Mouse (Mus musculus): Measurements from ENCODE around the gene Thap8. TPM values are rescaled to one million over a fixed set of nuclear protein-coding genes. Genes with fewer than 3 reads are reported as not detected.
A peak's percentile ranks its signal among the peaks of the same experiment; 100 is the strongest.

Thap8 gene
- polyA plus RNA-seq, 1 experiment from 2014 or later = 0.93 TPM

DNA sequence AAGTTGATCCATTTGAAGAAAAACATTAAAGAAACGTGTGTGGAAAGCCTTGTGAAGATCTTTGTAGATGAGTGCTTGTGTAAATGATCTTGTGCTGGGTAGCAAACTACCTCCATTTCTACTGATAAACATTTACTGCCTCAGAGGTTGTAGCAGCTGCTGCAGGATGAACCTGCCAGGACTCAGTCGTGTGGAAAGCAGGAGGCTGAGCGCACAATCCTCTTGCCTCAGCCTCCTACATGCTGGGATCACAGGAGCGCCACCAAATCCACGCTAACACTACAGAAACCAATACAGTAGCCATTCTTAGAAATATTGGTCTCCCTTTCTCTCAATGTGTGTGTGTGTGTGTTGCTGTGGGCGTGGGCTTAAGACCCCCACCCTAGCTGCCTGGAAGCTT is 8.2 kb downstream of the Thap8 start:
- Histone ChIP-seq H3K36me3 (no peaks in the 10 kb centered on the region), H3K4me2 (no peak overlapping the region), H3K9ac (replicated peaks) (no peak overlapping the region), H3K27ac (replicated peaks) (no peak overlapping the region), H3K9me3 (replicated peaks) (no peaks in the 10 kb centered on the region), H3K27me3 (replicated peaks) (no peaks in the 10 kb centered on the region), H3K4me1 (peaks cover 22% of the 10 kb centered on the region), H3K4me3 (replicated peaks) (no peak overlapping the region)
- ATAC-seq (ENCODE audit: low FRiP score) = no peak
- 68% methylated on average over 6 of the region's 6 CpGs for WGBS

- Histone ChIP-seq H3K4me2 (no peak overlapping the region), H3K4me1 (peaks cover 31% of the 10 kb centered on the region), H3K9ac (replicated peaks) (no peak overlapping the region), H3K9me3 (replicated peaks) (no peaks in the 10 kb centered on the region), H3K27ac (replicated peaks) (no peak overlapping the region; the same call in 1 of the 2 replicates), H3K4me3 (replicated peaks) (no peak overlapping the region), H3K36me3 (peaks cover 9% of the 10 kb centered on the region), H3K27me3 (replicated peaks) (no peaks in the 10 kb centered on the region)
- ATAC-seq (ENCODE audit: low FRiP score) = no peak
- WGBS = 67% methylated on average over 7 of the region's 7 CpGs
These were observed 9.3 kb downstream of the Thap8 start for GRCm38 (mm10) chr7:30289071-30289713.

- Histone ChIP-seq H3K36me3 (peaks cover 15% of the 10 kb centered on the region), H3K27me3 (replicated peaks) (no peaks in the 10 kb centered on the region), H3K27ac (replicated peaks) (no peak overlapping the region; the same call in 1 of the 2 replicates), H3K4me3 (replicated peaks) (no peak overlapping the region), H3K9ac (replicated peaks) (no peak overlapping the region), H3K4me1 (peaks cover 38% of the 10 kb centered on the region), H3K9me3 (replicated peaks) (no peaks in the 10 kb centered on the region), H3K4me2 (no peak overlapping the region)
- ATAC-seq (ENCODE audit: low FRiP score) = no peak
- 60% methylated on average over 10 of the region's 10 CpGs for WGBS
These were observed 10.0 kb downstream of the Thap8 start for GRCm38 (mm10) chr7:30289714-30290399.

GRCm38 (mm10) chr7:30291215-30292131 is 11.6 kb downstream of the Thap8 start, which contains the start of gene Clip3:
Gene Clip3, plus strand, starts transcription at chr7:30291728.
- Histone ChIP-seq H3K27ac (replicated peaks) (peak within 1 kb of the TSS; percentile 80), H3K4me1 (peaks cover 41% of the 10 kb centered on the region), H3K27me3 (replicated peaks) (no peaks in the 10 kb centered on the region), H3K4me3 (replicated peaks) (peak within 1 kb of the TSS; percentile 65), H3K36me3 (peaks cover 30% of the 10 kb centered on the region), H3K4me2 (peak within 1 kb of the TSS; percentile 93), H3K9me3 (replicated peaks) (no peaks in the 10 kb centered on the region), H3K9ac (replicated peaks) (peak within 1 kb of the TSS; percentile 96)
- peak; percentile 87 for ATAC-seq (ENCODE audit: low FRiP score)
- 8% methylated on average over 32 of the region's 35 CpGs for WGBS

DNA sequence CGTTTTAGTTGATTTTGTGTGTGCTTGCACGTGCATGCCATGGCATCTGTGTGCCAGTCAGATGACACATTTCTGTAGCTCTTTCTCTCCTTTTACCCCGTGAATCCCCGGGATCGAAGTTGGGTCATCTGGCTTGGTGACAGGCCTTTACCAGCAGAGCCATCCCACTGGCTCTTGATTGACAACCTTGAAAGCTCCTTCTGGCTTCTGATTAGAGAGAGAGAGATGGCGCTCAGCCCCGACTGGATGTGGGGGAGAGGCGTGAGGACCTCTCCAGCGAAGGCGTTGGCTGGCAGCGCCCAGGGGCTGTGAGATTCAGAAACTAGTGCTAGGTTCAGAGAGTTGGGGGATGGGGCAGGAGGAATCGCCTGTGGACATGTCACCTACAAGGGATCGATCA is 13.9 kb downstream of the Thap8 start:
- Histone ChIP-seq H3K4me1 (peaks cover 41% of the 10 kb centered on the region), H3K27ac (replicated peaks) (no peak overlapping the region), H3K9ac (replicated peaks) (0 out of 2 replicates have a peak overlapping the region, but pooled peaks have one; percentile 10), H3K9me3 (replicated peaks) (no peaks in the 10 kb centered on the region), H3K4me3 (replicated peaks) (no peak overlapping the region), H3K36me3 (peaks cover 53% of the 10 kb centered on the region), H3K4me2 (no peak overlapping the region; the same call in 1 of the 2 replicates), H3K27me3 (replicated peaks) (no peaks in the 10 kb centered on the region)
- 84% methylated on average over 13 of the region's 13 CpGs for WGBS
- no peak for ATAC-seq (ENCODE audit: low FRiP score)

- H3K9me3 ChIP-seq (replicated peaks) = no peaks in the 10 kb centered on the region
- peaks cover 58% of the 10 kb centered on the region for H3K36me3 ChIP-seq
- H3K4me1 ChIP-seq = peaks cover 40% of the 10 kb centered on the region
- H3K4me3 ChIP-seq (replicated peaks) = no peak overlapping the region
- H3K4me2 ChIP-seq = no peak overlapping the region; the same call in 1 of the 2 replicates
- H3K9ac ChIP-seq (replicated peaks) = 0 out of 2 replicates have a peak overlapping the region, but pooled peaks have one; percentile 5
- WGBS = 91% methylated on average over 5 of the region's 5 CpGs
- no peak overlapping the region for H3K27ac ChIP-seq (replicated peaks)
- no peaks in the 10 kb centered on the region for H3K27me3 ChIP-seq (replicated peaks)
- ATAC-seq (ENCODE audit: low FRiP score) = no peak
These were observed 14.4 kb downstream of the Thap8 start for GRCm38 (mm10) chr7:30294296-30294695.

- Histone ChIP-seq H3K27me3 (replicated peaks) (no peaks in the 10 kb centered on the region), H3K4me2 (no peak overlapping the region), H3K9ac (replicated peaks) (no peak overlapping the region), H3K4me1 (peaks cover 37% of the 10 kb centered on the region), H3K36me3 (peaks cover 65% of the 10 kb centered on the region), H3K9me3 (replicated peaks) (no peaks in the 10 kb centered on the region), H3K4me3 (replicated peaks) (no peak overlapping the region), H3K27ac (replicated peaks) (no peak overlapping the region)
- WGBS = 72% methylated on average over 10 of the region's 10 CpGs
- ATAC-seq (ENCODE audit: low FRiP score) = no peak
These were observed 15.2 kb downstream of the Thap8 start for GRCm38 (mm10) chr7:30295103-30295502.

DNA sequence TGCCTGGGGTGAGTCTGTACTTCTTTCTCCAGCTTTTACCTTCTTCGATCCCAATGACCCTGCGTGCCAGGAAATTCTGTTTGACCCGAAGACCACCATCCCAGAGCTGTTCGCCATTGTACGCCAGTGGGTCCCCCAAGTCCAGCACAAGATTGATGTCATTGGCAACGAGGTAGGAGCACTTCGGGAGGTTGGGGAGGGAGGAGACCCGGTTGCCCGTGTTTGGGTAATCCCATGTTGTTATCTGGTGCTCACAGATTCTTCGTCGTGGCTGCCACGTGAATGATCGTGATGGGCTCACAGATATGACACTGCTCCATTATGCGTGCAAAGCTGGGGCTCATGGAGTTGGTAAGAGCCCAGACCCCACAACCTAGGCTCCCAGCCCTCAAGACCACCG is 16.9 kb downstream of the Thap8 start:
- no peaks in the 10 kb centered on the region for H3K27me3 ChIP-seq (replicated peaks)
- H3K4me2 ChIP-seq = no peak overlapping the region
- no peaks in the 10 kb centered on the region for H3K9me3 ChIP-seq (replicated peaks)
- H3K4me1 ChIP-seq = peaks cover 29% of the 10 kb centered on the region
- H3K27ac ChIP-seq (replicated peaks) = no peak overlapping the region
- ATAC-seq (ENCODE audit: low FRiP score) = no peak
- no peak overlapping the region for H3K4me3 ChIP-seq (replicated peaks)
- WGBS = 96% methylated on average over 15 of the region's 15 CpGs
- H3K9ac ChIP-seq (replicated peaks) = no peak overlapping the region
- H3K36me3 ChIP-seq = peaks cover 79% of the 10 kb centered on the region

DNA sequence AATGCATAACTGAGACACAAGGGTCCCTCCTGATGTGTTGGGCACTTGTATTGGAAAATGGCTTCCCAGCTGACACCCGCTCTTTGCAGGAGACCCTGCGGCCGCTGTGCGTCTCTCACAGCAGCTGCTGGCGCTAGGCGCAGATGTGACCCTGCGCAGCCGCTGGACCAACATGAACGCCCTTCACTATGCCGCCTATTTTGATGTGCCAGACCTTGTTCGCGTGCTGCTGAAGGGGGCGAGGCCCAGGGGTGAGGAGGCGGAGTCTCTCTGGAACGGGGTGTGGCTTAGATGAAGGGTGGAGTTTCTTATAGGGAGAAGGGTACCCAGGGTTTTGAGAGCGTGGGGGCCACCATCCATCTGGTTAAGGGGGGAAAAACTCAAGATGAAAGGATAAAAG is 17.4 kb downstream of the Thap8 start:
- no peak overlapping the region for H3K27ac ChIP-seq (replicated peaks)
- no peak overlapping the region for H3K9ac ChIP-seq (replicated peaks)
- H3K4me3 ChIP-seq (replicated peaks) = no peak overlapping the region
- no peak for ATAC-seq (ENCODE audit: low FRiP score)
- WGBS = 84% methylated on average over 16 of the region's 16 CpGs
- H3K36me3 ChIP-seq = peaks cover 83% of the 10 kb centered on the region
- H3K9me3 ChIP-seq (replicated peaks) = no peaks in the 10 kb centered on the region
- peaks cover 27% of the 10 kb centered on the region for H3K4me1 ChIP-seq
- H3K4me2 ChIP-seq = no peak overlapping the region
- H3K27me3 ChIP-seq (replicated peaks) = no peaks in the 10 kb centered on the region

DNA sequence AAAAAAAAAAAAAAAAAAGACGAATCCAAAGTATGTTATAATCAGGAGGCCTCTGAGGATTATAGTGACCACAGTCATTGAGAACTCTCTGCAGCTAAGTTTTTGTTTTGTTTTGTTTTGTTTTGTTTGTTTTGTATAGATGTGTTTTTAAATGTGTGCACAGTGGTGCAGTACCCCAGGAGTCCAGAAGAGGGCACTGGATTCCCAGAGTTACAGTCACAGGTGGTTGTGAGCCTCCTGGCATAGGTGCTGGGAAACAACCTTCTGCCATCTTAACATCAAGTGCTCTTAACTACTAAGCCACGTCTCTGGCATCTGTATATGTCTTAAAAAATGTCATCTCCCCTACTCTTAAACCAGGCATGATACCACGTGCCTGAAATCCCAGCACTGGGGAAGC is 21.0 kb downstream of the Thap8 start:
- 57% methylated on average over 3 of the region's 3 CpGs for WGBS
- ATAC-seq (ENCODE audit: low FRiP score) = no peak
- peaks cover 85% of the 10 kb centered on the region for H3K36me3 ChIP-seq
- H3K9ac ChIP-seq (replicated peaks) = no peak overlapping the region
- no peaks in the 10 kb centered on the region for H3K9me3 ChIP-seq (replicated peaks)
- H3K27ac ChIP-seq (replicated peaks) = no peak overlapping the region
- H3K4me3 ChIP-seq (replicated peaks) = no peak overlapping the region
- no peaks in the 10 kb centered on the region for H3K27me3 ChIP-seq (replicated peaks)
- no peaks in the 10 kb centered on the region for H3K4me1 ChIP-seq
- H3K4me2 ChIP-seq = no peak overlapping the region

DNA sequence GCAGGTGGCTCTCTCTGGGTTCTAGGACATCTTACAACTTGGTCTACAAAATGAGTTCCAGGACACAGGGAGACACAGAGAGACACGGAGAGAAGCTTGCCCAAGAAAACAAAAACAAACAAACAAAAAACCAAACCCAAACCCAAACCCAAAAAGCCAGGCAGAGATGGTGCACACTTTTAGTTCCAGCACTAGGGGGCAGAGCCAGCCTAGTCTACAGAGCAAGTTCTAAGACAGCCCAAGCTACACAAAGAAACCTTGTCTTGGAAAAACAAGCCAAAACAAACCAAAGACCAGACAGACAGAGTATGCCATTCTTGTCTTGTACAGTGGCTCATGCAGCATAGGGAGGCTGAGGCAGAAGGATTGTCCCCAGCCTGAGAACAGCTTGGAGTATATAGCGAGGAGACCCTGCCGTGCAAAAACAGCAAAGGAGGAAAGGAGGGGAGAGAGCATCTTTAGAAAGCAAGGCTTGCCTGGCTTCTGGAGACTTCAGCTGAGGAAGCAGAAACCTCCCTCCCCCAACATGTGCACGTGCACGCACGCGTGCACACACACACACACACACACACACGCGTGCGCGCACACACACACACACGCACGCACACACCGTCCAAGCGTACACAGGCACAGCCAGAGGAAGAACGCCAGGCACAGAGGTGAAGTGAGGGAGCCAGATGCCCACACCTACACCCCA is 26.3 kb downstream of the Thap8 start:
- Histone ChIP-seq H3K9me3 (replicated peaks) (no peaks in the 10 kb centered on the region), H3K4me2 (no peak overlapping the region), H3K4me3 (replicated peaks) (no peak overlapping the region), H3K27me3 (replicated peaks) (no peaks in the 10 kb centered on the region), H3K4me1 (peaks cover 24% of the 10 kb centered on the region), H3K27ac (replicated peaks) (0 out of 2 replicates have a peak overlapping the region, but pooled peaks have one; percentile 4), H3K9ac (replicated peaks) (no peak overlapping the region), H3K36me3 (peaks cover 55% of the 10 kb centered on the region)
- 94% methylated on average over 16 of the region's 16 CpGs for WGBS
- ATAC-seq (ENCODE audit: low FRiP score) = no peak
